Mouse (Mus musculus): ENCODE results near the gene Galntl5.
"Not testable (repeated sequence)": the region's sequence is repeated elsewhere in the genome, so short reads cannot be mapped to it uniquely, and the experiment has no call there.

Galntl5 gene

GRCm38 (mm10) chr5:25190521-25190920, 9.3 kb downstream of the Galntl5 start:
- DNase-seq (ENCODE audit: low read depth, low spot score) = no peak

- no peak for DNase-seq (ENCODE audit: low read depth, low spot score)
These were observed 30.6 kb downstream of the Galntl5 start for GRCm38 (mm10) chr5:25211872-25212271.

GRCm38 (mm10) chr5:25213216-25213615, 32.0 kb downstream of the Galntl5 start:
- DNase-seq (ENCODE audit: low read depth, low spot score) = not testable (repeated sequence)

GRCm38 (mm10) chr5:25215006-25215405, 33.7 kb downstream of the Galntl5 start:
- DNase-seq (ENCODE audit: low read depth, low spot score) = no peak

- no peak for DNase-seq (ENCODE audit: low read depth, low spot score)
These were observed 40.3 kb downstream of the Galntl5 start, which contains the start of gene Galnt11 for GRCm38 (mm10) chr5:25221604-25222003. Galnt11 (plus strand) TSS chr5:25221904.

- DNase-seq (ENCODE audit: low read depth, low spot score) = peak; percentile 85
These were observed 41.8 kb downstream of the Galntl5 start, which contains the start of gene E130116L18Rik for GRCm38 (mm10) chr5:25222752-25223702. E130116L18Rik (minus strand) TSS chr5:25223153.

GRCm38 (mm10) chr5:25224377-25224776, 43.1 kb downstream of the Galntl5 start:
- not testable (repeated sequence) for DNase-seq (ENCODE audit: low read depth, low spot score)

GRCm38 (mm10) chr5:25243101-25243500, 61.8 kb downstream of the Galntl5 start:
- DNase-seq (ENCODE audit: low read depth, low spot score) = no peak

- no peak for DNase-seq (ENCODE audit: low read depth, low spot score)
These were observed 64.7 kb downstream of the Galntl5 start for GRCm38 (mm10) chr5:25245806-25246472.

- DNase-seq (ENCODE audit: low read depth, low spot score) = no peak
These were observed 65.2 kb downstream of the Galntl5 start for GRCm38 (mm10) chr5:25246473-25246865.

- no peak for DNase-seq (ENCODE audit: low read depth, low spot score)
These were observed 65.8 kb downstream of the Galntl5 start for GRCm38 (mm10) chr5:25247036-25247435.

- no peak for DNase-seq (ENCODE audit: low read depth, low spot score)
These were observed 71.2 kb downstream of the Galntl5 start for GRCm38 (mm10) chr5:25252423-25252822.

GRCm38 (mm10) chr5:25252825-25253544, 71.7 kb downstream of the Galntl5 start:
- no peak for DNase-seq (ENCODE audit: low read depth, low spot score)

- DNase-seq (ENCODE audit: low read depth, low spot score) = no peak
These were observed 73.2 kb downstream of the Galntl5 start for GRCm38 (mm10) chr5:25254491-25254890.

- DNase-seq (ENCODE audit: low read depth, low spot score) = no peak
These were observed 75.4 kb downstream of the Galntl5 start for GRCm38 (mm10) chr5:25256686-25257085.

GRCm38 (mm10) chr5:25261452-25261851, 80.2 kb downstream of the Galntl5 start:
- DNase-seq (ENCODE audit: low read depth, low spot score) = no peak

GRCm38 (mm10) chr5:25262266-25262665, 81.0 kb downstream of the Galntl5 start:
- DNase-seq (ENCODE audit: low read depth, low spot score) = no peak

GRCm38 (mm10) chr5:25268258-25268888, 87.1 kb downstream of the Galntl5 start:
- DNase-seq (ENCODE audit: low read depth, low spot score) = no peak

Data from R1 (cell line).